Mouse (Mus musculus) C2C12 (cell line): ENCODE results near the gene Micu2. TPM values are rescaled to one million over a fixed set of nuclear protein-coding genes. Genes with fewer than 3 reads are reported as not detected.
A peak's percentile ranks its signal among the peaks of the same experiment; 100 is the strongest.

Source experiments
- H3K27me3 ChIP-seq: one replicate; pipeline ENCODE4 v1.6.1; 2011; ENCODE audit not compliant: control insufficient read depth, insufficient read depth, insufficient read length
- H3K36me3 ChIP-seq: one replicate; pipeline ENCODE4 v1.6.1; 2011; ENCODE audit not compliant: control insufficient read depth, insufficient read depth
- H3K4me3 ChIP-seq: one replicate; pipeline ENCODE4 v1.5.1; 2011; ENCODE audit warnings: mild to moderate bottlenecking, control low read depth; ENCODE audit not compliant: poor library complexity, insufficient read depth, severe bottlenecking
- H3K79me2 ChIP-seq: one replicate; pipeline ENCODE4 v1.6.1; 2011; ENCODE audit not compliant: control insufficient read depth, insufficient read depth
- H3K79me3 ChIP-seq: one replicate; pipeline ENCODE4 v1.6.1; 2011; ENCODE audit warnings: low read depth, control low read depth
- H3ac ChIP-seq: one replicate; pipeline ENCODE3; 2011; ENCODE audit warnings: low read depth; ENCODE audit not compliant: control insufficient read depth, insufficient read length
- CEBPB ChIP-seq: IDR thresholded peaks from one replicate; pipeline ENCODE4 v1.6.1; 2011; ENCODE audit warnings: low read depth, mild to moderate bottlenecking, control low read depth, moderate library complexity
- CTCF ChIP-seq: IDR thresholded peaks from one replicate; pipeline ENCODE4 v1.5.1; 2011; ENCODE audit not compliant: control insufficient read depth, insufficient read depth, insufficient read length
- FOSL1 ChIP-seq: IDR thresholded peaks from one replicate; pipeline ENCODE4 v1.8.0; 2011; ENCODE audit warnings: mild to moderate bottlenecking, low read length; ENCODE audit not compliant: poor library complexity, insufficient read depth, severe bottlenecking
- MAX ChIP-seq: IDR thresholded peaks from one replicate; pipeline ENCODE4 v1.6.1; 2011; ENCODE audit warnings: mild to moderate bottlenecking, control low read depth
- MYOD1 ChIP-seq: IDR thresholded peaks from one replicate; pipeline ENCODE4 v1.6.1; 2011; ENCODE audit warnings: low read depth; ENCODE audit not compliant: control insufficient read depth, insufficient read length
- MYOG ChIP-seq: IDR thresholded peaks from one replicate; pipeline ENCODE4 v1.6.1; 2011; ENCODE audit not compliant: control insufficient read depth, insufficient read length; ENCODE audit errors: extremely low read depth
- USF1 ChIP-seq: IDR thresholded peaks from one replicate; pipeline ENCODE4 v1.6.1; 2011; ENCODE audit warnings: low read depth, mild to moderate bottlenecking, control low read depth, moderate library complexity
- polyA plus RNA-seq: library from polyadenylated mRNA; unstranded; fragments of >200 nt; fragmentation: generic; extraction: Trizol; gene quantifications from one replicate; pipeline ENCODE4 v1.2.1, GENCODE M21; 2012; ENCODE audit warnings: missing spikeins

Micu2 gene
- polyA plus RNA-seq, 1 experiment, result 33.2 TPM

GRCm38 (mm10) chr14:57951089-57951488 lies 48.0 kb downstream of the Micu2 start:
- TF ChIP-seq MYOG, result no peak
- TF ChIP-seq CTCF, result peak; percentile 16
- TF ChIP-seq USF1, result no peak
- H3K79me2 ChIP-seq, result no peaks in the 10 kb centered on the region
- H3K36me3 ChIP-seq, result peaks cover 36% of the 10 kb centered on the region
- H3K4me3 ChIP-seq, result no peak overlapping the region
- H3ac ChIP-seq, result no peak overlapping the region
- H3K27me3 ChIP-seq, result no peaks in the 10 kb centered on the region
- no peaks in the 10 kb centered on the region for H3K79me3 ChIP-seq

GRCm38 (mm10) chr14:57945834-57946233 lies 53.2 kb downstream of the Micu2 start:
- Histone ChIP-seq H3K79me3 (no peaks in the 10 kb centered on the region), H3K36me3 (peaks cover 33% of the 10 kb centered on the region), H3K27me3 (no peaks in the 10 kb centered on the region), H3K4me3 (no peak overlapping the region), H3K79me2 (no peaks in the 10 kb centered on the region), H3ac (no peak overlapping the region)
- TF ChIP-seq MYOD1 (no peak), MYOG (no peak), CTCF (no peak), USF1 (no peak), CEBPB (no peak), MAX (no peak), FOSL1 (no peak)

- H3K36me3 ChIP-seq, result peaks cover 16% of the 10 kb centered on the region
- no peak overlapping the region for H3ac ChIP-seq
- no peak for TF ChIP-seq FOSL1
- TF ChIP-seq CEBPB, result no peak
- TF ChIP-seq MYOG, result no peak
- TF ChIP-seq MAX, result no peak
- TF ChIP-seq USF1, result no peak
- TF ChIP-seq MYOD1, result no peak
- TF ChIP-seq CTCF, result no peak
- H3K27me3 ChIP-seq, result no peaks in the 10 kb centered on the region
- H3K79me2 ChIP-seq, result no peaks in the 10 kb centered on the region
- H3K79me3 ChIP-seq, result no peaks in the 10 kb centered on the region
- H3K4me3 ChIP-seq, result no peak overlapping the region
Measured at GRCm38 (mm10) chr14:57937297-57937696, 61.8 kb downstream of the Micu2 start.

- Histone ChIP-seq H3K79me2 (no peaks in the 10 kb centered on the region), H3K79me3 (no peaks in the 10 kb centered on the region), H3ac (no peak overlapping the region), H3K27me3 (no peaks in the 10 kb centered on the region), H3K4me3 (no peak overlapping the region), H3K36me3 (peaks cover 13% of the 10 kb centered on the region)
- TF ChIP-seq MYOG, result no peak
- no peak for TF ChIP-seq MAX
- TF ChIP-seq USF1, result no peak
- no peak for TF ChIP-seq FOSL1
- no peak for TF ChIP-seq CEBPB
- TF ChIP-seq MYOD1, result no peak
- TF ChIP-seq CTCF, result no peak
Measured at GRCm38 (mm10) chr14:57934666-57935065, 64.4 kb downstream of the Micu2 start.

GRCm38 (mm10) chr14:57933608-57934007 lies 65.5 kb downstream of the Micu2 start:
- H3K4me3 ChIP-seq, result no peak overlapping the region
- H3K27me3 ChIP-seq, result no peaks in the 10 kb centered on the region
- no peak overlapping the region for H3ac ChIP-seq
- TF ChIP-seq USF1 (no peak), CTCF (no peak), CEBPB (no peak), FOSL1 (no peak), MAX (no peak), MYOG (no peak), MYOD1 (no peak)
- no peaks in the 10 kb centered on the region for H3K79me2 ChIP-seq
- H3K79me3 ChIP-seq, result no peaks in the 10 kb centered on the region
- peaks cover 6% of the 10 kb centered on the region for H3K36me3 ChIP-seq

- no peak overlapping the region for H3ac ChIP-seq
- H3K36me3 ChIP-seq, result peaks cover 6% of the 10 kb centered on the region
- H3K79me2 ChIP-seq, result no peaks in the 10 kb centered on the region
- no peaks in the 10 kb centered on the region for H3K79me3 ChIP-seq
- H3K27me3 ChIP-seq, result no peaks in the 10 kb centered on the region
- TF ChIP-seq MAX, result no peak
- TF ChIP-seq MYOD1, result no peak
- no peak for TF ChIP-seq MYOG
- TF ChIP-seq CTCF, result no peak
- no peak overlapping the region for H3K4me3 ChIP-seq
Measured at GRCm38 (mm10) chr14:57932881-57933443, 66.1 kb downstream of the Micu2 start.
